Mouse (Mus musculus): ENCODE data around the gene Cldn22. TPM values are rescaled to one million over a fixed set of nuclear protein-coding genes. Genes with fewer than 3 reads are reported as not detected.

Gene Cldn22
- polyA plus RNA-seq (2012; rRNA removed; ENCODE audit: low replicate concordance): 13.7 TPM in 2 replicates

GRCm38 (mm10) chr8:47824182-47824581 is at the start of gene Cldn22:
Cldn22 (plus strand) TSS chr8:47824482.

GRCm38 (mm10) chr8:47821843-47822242 is 2.4 kb upstream of the Cldn22 start, which contains the start of gene Cldn24:
Cldn24 (plus strand) TSS chr8:47822143.

Other genes starting within 250 kb of the Cldn22 start
- 1.5 and 4.3 TPM in 2 replicates for gene Ing2, start 148.9 kb upstream of the Cldn22 start, polyA plus RNA-seq (2012; rRNA removed; ENCODE audit: low replicate concordance)
- gene Cdkn2aip, start 110.5 kb upstream of the Cldn22 start, polyA plus RNA-seq (2012; rRNA removed; ENCODE audit: low replicate concordance): 4.4 and 20.5 TPM in 2 replicates
- gene Cldn24, start 2.3 kb upstream of the Cldn22 start, polyA plus RNA-seq (2012; rRNA removed; ENCODE audit: low replicate concordance): not detected in 2 replicates
- 5.9 and 9.1 TPM in 2 replicates for gene Wwc2, start 166.4 kb downstream of the Cldn22 start, polyA plus RNA-seq (2012; rRNA removed; ENCODE audit: low replicate concordance)